Mouse (Mus musculus) embryo, embryonic 11.5 days (tissue): Measurements from ENCODE around the gene Xrra1.
"Not testable (repeated sequence)": the region's sequence is repeated elsewhere in the genome, so short reads cannot be mapped to it uniquely, and the experiment has no call there.

ENCODE experiments used
- DNase-seq: peaks from one replicate; pipeline ENCODE4 v3.0.0-alpha.2; 2012; ENCODE audit warnings: low read depth, low spot score

The Xrra1 gene

DNA sequence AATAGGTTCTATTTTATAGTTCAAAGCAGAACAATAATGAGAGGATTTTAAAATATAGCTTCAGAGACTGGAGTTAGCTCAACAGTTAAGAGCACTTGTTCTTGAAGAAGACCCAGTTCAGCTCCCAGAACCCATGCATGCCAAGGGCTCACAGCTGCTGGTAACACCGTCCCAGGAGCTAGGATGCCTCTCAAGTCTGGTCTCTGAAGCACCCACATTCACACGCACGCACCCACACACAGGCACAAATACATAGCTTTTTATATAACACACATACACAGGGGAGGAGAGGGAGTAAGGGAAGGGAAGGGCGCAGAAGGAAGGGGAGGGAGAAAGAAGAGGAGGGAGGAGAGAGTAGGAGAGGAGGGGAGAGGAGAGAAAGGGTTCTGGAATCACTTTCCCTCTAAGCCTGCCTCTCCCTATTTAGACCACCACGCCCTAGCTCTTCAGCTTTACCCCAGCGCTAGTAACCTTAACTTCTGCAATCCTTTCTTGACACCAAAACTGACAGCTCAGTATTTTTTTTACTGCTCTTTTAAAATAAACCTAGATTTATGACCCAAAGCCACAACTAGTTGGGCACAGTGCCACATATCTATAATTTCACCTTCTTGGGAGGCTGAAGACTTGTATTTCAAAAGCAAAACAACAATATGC is 94.7 kb downstream of the Xrra1 start:
- no peak for DNase-seq

DNA sequence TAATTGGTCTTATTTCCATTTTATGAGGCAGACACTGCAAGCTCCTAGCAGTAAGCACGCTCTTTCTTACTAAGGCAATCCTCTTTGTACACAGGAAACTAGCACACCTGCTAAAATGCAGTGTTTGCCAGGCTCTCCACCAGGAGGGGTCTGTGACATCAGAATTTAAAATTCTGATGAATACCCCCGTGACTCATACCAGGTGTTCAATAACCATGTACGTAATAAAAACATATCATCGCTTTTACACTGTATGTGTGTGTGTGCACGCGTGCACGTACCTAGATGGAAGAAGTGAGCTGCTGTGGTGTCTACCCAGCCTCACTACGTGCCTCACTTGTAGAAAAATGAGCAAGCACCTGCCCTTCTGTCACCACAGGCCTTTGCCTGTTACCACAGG is 95.3 kb downstream of the Xrra1 start:
- DNase-seq: no peak

DNA sequence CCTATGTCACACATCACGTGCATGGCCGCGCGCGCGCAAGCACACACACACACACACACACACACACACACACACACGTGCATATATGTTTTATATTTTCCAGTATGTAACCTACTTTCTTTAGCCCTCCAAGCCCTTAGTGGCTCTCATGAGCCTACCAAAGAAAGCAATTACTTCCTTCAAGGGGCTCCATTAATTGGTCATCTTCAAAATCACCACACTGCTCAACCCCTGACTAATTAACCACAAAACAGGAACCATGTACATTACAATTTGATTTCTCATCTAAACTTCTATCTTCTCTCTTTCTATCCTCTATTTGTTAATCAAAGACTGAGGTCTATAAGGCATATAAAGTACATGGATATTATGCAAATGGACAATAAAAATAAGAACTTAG is 97.2 kb downstream of the Xrra1 start:
- no peak for DNase-seq

DNA sequence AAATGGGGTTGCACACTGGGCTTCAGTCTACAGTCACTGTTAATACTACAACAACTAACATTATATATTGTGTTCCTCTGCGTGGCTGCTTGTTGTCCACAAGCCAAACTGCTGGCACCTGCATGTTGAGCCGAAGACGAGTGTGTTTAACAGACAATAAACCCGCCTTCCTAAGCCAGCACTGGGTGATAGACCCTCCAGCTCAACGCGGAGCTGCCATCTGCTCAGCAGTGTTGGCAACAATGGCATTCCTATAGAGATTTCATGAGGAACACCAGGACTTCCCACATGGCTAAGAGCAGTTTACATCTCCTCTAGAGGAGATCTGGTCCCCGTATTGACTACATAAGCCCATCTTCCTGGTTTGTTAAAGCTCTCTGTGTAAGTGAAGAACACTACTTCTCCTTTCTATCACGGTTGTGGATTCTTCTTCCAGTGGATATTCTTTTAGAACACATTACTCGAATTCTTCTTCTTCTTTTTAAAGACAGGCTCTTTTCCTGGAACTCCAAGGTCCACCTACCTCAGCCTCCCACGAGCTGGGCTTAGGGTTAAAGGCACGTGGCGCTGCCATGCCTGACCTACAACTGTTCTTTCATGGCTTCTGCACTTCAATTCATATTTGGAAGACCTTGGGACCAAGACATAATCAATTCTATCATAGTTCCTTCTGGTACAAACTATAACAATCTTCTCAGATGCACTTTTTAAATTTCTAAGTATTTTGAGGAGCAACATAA is 98.5 kb downstream of the Xrra1 start:
- DNase-seq: no peak

DNA sequence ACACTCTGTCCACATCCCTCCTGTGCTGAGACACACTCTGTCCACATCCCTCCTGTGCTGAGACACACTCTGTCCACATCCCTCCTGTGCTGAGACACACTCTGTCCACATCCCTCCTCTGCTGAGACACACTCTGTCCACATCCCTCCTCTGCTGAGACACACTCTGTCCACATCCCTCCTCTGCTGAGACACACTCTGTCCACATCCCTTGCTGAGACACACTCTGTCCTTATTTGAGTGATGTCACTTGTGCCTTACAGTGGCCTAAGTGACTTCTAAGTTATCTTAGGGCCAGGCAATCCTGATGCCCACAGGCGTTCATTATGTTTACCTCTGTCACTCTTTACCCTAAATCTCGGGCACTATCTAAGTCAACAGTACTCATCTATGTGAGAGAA is 101.7 kb downstream of the Xrra1 start:
- DNase-seq: not testable (repeated sequence)

DNA sequence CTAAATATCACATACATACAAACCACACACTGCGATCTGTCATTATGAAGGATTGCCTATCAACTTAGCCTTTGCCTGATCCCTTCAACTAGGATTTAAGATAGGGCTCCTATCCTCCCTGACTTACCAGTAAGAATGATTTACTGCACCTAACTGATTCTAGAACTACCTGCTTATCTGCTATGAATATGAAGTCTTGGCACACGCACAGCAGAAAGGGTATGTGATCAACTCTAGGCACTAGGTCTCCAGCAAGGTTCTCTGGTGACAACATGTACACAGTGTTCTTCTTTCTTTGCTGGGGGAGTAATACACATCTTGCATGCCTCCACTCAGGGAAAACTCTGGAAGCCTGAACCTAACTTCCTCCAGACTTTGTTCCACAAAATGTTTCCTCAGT is 102.6 kb downstream of the Xrra1 start:
- no peak for DNase-seq

DNA sequence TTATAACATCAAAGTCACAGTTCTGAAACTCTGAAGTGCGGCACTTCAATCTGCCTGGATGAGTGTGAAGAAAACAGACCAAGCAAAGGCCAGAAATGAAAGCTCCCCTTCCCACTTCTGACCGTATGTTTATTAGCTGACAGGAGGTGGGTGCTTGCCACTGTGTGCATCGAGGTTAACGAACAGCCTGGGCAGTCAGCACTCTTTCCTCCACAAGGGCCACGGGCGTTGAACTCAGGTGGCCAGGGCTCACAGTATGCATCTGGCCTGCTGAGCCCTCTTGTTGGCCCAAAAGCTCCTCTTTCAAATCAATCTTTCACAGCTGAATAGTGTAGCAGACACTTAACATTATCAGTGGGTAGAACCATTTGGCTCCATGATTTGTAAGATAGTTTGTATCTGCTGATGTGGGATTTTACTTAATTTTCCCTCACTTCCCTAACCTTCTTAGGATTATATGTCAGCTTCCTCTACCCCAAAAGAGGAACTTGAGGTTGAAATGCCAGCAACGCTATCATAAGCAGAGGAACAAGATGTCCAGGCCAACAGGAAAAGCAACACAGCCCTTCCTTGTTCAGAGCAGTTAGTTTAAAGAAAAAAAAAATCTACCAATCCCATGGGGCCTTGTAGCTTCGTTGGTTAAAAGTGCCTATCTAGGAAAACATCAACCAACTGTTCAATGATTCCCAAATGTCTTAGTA is 103.8 kb downstream of the Xrra1 start:
- no peak for DNase-seq

DNA sequence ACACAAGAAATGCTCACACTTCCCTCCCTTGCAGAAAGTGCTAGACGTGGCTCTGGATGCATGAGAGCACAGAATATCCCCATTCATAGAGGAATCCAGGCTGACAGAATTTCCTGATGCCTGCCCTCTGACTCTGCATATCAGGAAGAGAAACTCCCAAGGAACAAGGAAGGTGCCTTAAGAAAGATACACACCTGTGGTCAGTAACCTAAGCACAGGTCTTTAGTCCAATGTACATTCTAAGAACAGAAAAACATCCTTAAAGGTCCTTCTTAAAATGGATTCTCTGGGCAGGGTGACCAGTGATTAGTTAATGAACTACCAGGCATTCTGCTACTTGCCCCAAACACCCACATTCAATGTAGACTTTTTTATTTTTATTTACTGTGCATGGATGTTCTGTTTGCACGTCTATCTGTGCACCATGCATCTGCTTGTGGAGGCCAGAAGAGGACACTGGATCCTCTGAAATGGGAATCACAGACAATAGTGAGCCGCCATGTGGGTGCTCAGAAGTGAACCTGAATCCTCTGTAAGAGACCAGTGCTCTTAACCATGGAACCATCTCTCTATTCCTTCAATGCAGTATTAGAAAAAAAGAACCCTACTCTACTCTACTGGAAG is 104.4 kb downstream of the Xrra1 start:
- no peak for DNase-seq

DNA sequence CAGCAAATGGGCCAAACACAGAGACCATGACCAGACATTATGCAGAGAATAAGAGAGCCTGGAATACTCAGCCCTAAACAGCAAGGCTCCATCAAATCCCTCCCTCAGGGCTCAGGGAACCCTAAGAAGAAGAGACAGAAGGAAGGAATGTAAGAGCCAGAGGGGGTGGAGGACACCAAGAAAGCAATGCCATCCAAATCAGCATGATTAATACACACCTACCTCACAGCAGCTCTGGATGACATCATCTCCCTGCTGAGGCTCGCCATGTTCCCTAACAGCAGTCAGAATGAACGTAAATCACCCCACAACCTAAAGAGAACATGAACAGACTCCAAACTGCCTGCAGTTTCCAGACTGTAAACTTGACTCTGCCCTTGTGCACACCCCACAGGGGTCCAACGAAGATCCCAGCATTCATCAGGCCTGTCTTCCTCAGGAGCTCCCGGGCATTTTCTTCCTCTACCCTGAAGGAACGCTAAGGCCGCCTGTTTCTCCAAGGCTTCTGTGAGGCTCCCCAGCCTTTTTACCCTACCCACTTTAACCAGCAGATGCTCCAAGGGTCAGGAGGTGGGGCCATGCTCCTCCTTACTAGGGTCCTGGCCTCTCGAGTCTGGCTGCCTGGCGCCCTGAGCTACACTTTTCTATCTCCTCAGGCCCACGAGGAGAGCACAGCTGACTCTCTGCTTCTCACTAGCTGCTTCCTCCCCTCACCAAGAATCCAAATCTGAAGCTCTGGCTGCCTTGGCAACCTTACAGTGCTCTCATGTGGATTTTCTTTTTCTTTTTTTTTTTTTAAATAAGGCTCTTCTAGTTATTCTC is 106.3 kb downstream of the Xrra1 start:
- peak; percentile 24 for DNase-seq

DNA sequence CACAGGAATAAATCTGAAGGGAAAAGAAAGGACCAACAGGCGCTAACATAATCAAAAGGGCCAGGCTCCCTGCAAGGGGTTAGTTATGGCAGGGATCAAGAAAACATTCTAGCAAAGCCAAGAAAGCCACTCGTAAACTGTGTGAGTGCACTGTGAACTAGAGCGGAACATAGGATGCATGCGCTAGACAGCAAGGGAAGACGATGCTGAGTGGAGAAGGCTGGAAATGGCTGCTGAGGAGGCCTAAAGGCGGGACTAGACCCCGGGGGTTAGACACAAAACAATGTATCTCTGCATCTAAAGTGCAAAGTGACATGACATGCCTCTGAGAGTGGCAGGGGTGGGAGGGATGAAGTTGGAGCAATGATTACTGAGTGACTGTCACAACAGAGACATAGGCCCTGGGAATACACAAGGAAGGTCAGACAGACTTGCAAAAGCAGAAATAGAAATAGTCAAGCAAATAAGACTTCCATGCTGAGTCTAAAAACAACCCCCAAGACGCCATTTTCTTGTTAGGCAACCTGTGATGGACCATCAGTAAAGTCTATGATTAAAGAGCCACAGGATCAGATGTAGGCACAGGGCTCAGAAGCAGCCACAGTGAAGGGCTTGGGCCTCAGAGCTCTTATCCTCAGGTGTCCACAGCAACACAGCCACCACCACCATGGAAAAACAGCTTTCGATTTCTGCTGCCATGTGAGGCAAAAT is 107.2 kb downstream of the Xrra1 start:
- DNase-seq: no peak
